Mouse (Mus musculus) CD4-positive helper T cell, adult 2 months (primary cell): ENCODE results near the gene Tcf7l1.

Experiments used
- DNase-seq: peaks from one replicate; pipeline ENCODE4 v3.0.0-alpha.2; 2012; ENCODE audit warnings: low read depth, missing footprints, low spot score

Gene Tcf7l1

GRCm38 (mm10) chr6:72699467-72700126 lies 89.5 kb downstream of the Tcf7l1 start:
- no peak for DNase-seq

GRCm38 (mm10) chr6:72698559-72698958 lies 90.5 kb downstream of the Tcf7l1 start:
- DNase-seq, result no peak

- DNase-seq, result no peak
Measured at GRCm38 (mm10) chr6:72696601-72697335, 92.3 kb downstream of the Tcf7l1 start.

GRCm38 (mm10) chr6:72694791-72695204 lies 94.3 kb downstream of the Tcf7l1 start:
- no peak for DNase-seq

GRCm38 (mm10) chr6:72694047-72694790 lies 94.8 kb downstream of the Tcf7l1 start:
- DNase-seq, result no peak

GRCm38 (mm10) chr6:72692469-72692868 lies 96.6 kb downstream of the Tcf7l1 start:
- DNase-seq, result no peak

GRCm38 (mm10) chr6:72691549-72691948 lies 97.5 kb downstream of the Tcf7l1 start:
- no peak for DNase-seq

GRCm38 (mm10) chr6:72690595-72690994 lies 98.5 kb downstream of the Tcf7l1 start:
- DNase-seq, result no peak

GRCm38 (mm10) chr6:72690001-72690400 lies 99.1 kb downstream of the Tcf7l1 start:
- no peak for DNase-seq

- no peak for DNase-seq
Measured at GRCm38 (mm10) chr6:72689046-72689445, 100.0 kb downstream of the Tcf7l1 start.

- no peak for DNase-seq
Measured at GRCm38 (mm10) chr6:72685165-72685564, 103.9 kb downstream of the Tcf7l1 start.

GRCm38 (mm10) chr6:72684260-72684805 lies 104.7 kb downstream of the Tcf7l1 start:
- no peak for DNase-seq

GRCm38 (mm10) chr6:72682238-72682637 lies 106.8 kb downstream of the Tcf7l1 start:
- DNase-seq, result no peak

- no peak for DNase-seq
Measured at GRCm38 (mm10) chr6:72680936-72681335, 108.1 kb downstream of the Tcf7l1 start.

GRCm38 (mm10) chr6:72678631-72679030 lies 110.4 kb downstream of the Tcf7l1 start:
- DNase-seq, result no peak

- DNase-seq, result no peak
Measured at GRCm38 (mm10) chr6:72677510-72678220, 111.4 kb downstream of the Tcf7l1 start.

GRCm38 (mm10) chr6:72677079-72677478 lies 112.0 kb downstream of the Tcf7l1 start:
- DNase-seq, result no peak

- no peak for DNase-seq
Measured at GRCm38 (mm10) chr6:72676376-72676775, 112.7 kb downstream of the Tcf7l1 start.

- DNase-seq, result no peak
Measured at GRCm38 (mm10) chr6:72673751-72674150, 115.3 kb downstream of the Tcf7l1 start.

- DNase-seq, result no peak
Measured at GRCm38 (mm10) chr6:72671129-72671528, 117.9 kb downstream of the Tcf7l1 start.

GRCm38 (mm10) chr6:72667021-72667420 lies 122.0 kb downstream of the Tcf7l1 start:
- peak; percentile 40 for DNase-seq
